Mouse (Mus musculus) hindbrain, embryonic 11.5 days (tissue): ENCODE results near the gene Slc5a4b. TPM values are rescaled to one million over a fixed set of nuclear protein-coding genes. Genes with fewer than 3 reads are reported as not detected.

ENCODE experiments used
- ATAC-seq: fragments of 200-750 bp; cut with Nextera tagmentation; 2 replicates; pipeline ENCODE4 v1.8.0; 2017; ENCODE audit warnings: mild to moderate bottlenecking, moderate TSS enrichment, moderate library complexity; ENCODE audit not compliant: low FRiP score
- DNase-seq: peaks from one replicate; pipeline ENCODE4 v3.0.0-alpha.2; 2015; ENCODE audit warnings: low spot score
- H3K27ac ChIP-seq: fragments of 300-500 bp; sonication (generic); 2 replicates; pipeline ENCODE4 v1.5.1; 2014; ENCODE audit warnings: mild to moderate bottlenecking, low read depth, low read length
- H3K27me3 ChIP-seq: fragments of 300-500 bp; sonication (generic); 2 replicates; pipeline ENCODE4 v1.6.1; 2014; ENCODE audit warnings: mild to moderate bottlenecking, low read length, moderate library complexity, mixed read lengths; ENCODE audit not compliant: control insufficient read depth, insufficient read depth
- H3K36me3 ChIP-seq: fragments of 300-500 bp; sonication (generic); 2 replicates; pipeline ENCODE4 v1.6.1; 2014; ENCODE audit warnings: mild to moderate bottlenecking, low read length, moderate library complexity, mixed read lengths; ENCODE audit not compliant: control insufficient read depth, insufficient read depth
- H3K4me1 ChIP-seq: fragments of 300-500 bp; sonication (generic); replicated peaks from 2 replicates; pipeline ENCODE4 v1.6.1; 2014; ENCODE audit warnings: low read length, mixed read lengths; ENCODE audit not compliant: control insufficient read depth, insufficient read depth
- H3K4me2 ChIP-seq: fragments of 300-500 bp; sonication (generic); replicated peaks from 2 replicates; pipeline ENCODE4 v1.6.1; 2014; ENCODE audit warnings: mild to moderate bottlenecking, low read depth, low read length
- H3K4me3 ChIP-seq: fragments of 300-500 bp; sonication (generic); 2 replicates; pipeline ENCODE4 v1.5.1; 2014; ENCODE audit warnings: low read depth, low read length
- H3K9ac ChIP-seq: fragments of 300-500 bp; sonication (generic); 2 replicates; pipeline ENCODE4 v1.6.1; 2014; ENCODE audit warnings: low read depth, low read length
- H3K9me3 ChIP-seq: fragments of 300-500 bp; sonication (generic); 2 replicates; pipeline ENCODE4 v1.6.1; 2016; ENCODE audit warnings: low read length; ENCODE audit not compliant: control insufficient read depth
- WGBS: fragments of 180-500 bp; shearing (Covaris S2); extraction: QIAGEN DNeasy Blood & Tissue Kit; methylation state at CpG from one replicate; pipeline ENCODE4 v1.1.7; 2014; 5-methylcytosine and 5-hydroxymethylcytosine counted together
- polyA plus RNA-seq: library from polyadenylated mRNA; unstranded; fragments of >200 nt; fragmentation: Nextera tagmentation; extraction: Ambion mirVana; gene quantifications from 2 replicates; pipeline ENCODE4 v1.2.1, GENCODE M21; 2014

Gene Slc5a4b
- polyA plus RNA-seq, 1 experiment from 2014 or later = not detected

GRCm38 (mm10) chr10:76023921-76024320 lies 86.8 kb downstream of the Slc5a4b start:
- H3K9me3 ChIP-seq = no peaks in the 10 kb centered on the region
- H3K36me3 ChIP-seq = no peaks in the 10 kb centered on the region
- no peak for DNase-seq
- no peak overlapping the region for H3K9ac ChIP-seq
- ATAC-seq = no peak
- no peak overlapping the region for H3K4me3 ChIP-seq
- H3K4me1 ChIP-seq = no peaks in the 10 kb centered on the region
- 96% methylated on average over 6 of the region's 6 CpGs for WGBS
- H3K4me2 ChIP-seq = no peak overlapping the region
- no peaks in the 10 kb centered on the region for H3K27me3 ChIP-seq
- no peak overlapping the region for H3K27ac ChIP-seq

DNA sequence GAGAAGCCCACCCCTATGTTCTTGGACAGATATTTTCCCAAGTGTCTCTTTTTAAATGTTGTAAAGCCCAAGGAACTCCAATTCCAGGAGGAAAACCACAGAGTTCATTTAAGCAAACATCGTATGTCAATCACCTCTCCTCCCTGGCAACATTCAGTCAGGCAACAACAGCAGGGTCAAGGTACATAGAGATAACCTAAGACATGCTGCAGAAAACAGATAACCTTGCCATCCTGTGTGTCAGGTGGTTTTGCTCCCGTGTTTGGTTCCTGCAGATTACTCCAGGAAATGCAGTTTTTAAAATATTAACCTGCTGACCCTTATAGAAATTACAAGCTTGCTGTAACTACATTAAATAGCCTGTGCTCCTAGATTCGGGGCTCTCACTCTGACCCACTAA lies 89.0 kb downstream of the Slc5a4b start:
- no peak for ATAC-seq
- no peak overlapping the region for H3K4me3 ChIP-seq
- DNase-seq = no peak
- no peak overlapping the region for H3K4me2 ChIP-seq
- H3K9me3 ChIP-seq = no peaks in the 10 kb centered on the region
- H3K4me1 ChIP-seq = no peaks in the 10 kb centered on the region
- WGBS = 86% methylated on average over 3 of the region's 3 CpGs
- no peak overlapping the region for H3K9ac ChIP-seq
- no peaks in the 10 kb centered on the region for H3K27me3 ChIP-seq
- no peak overlapping the region for H3K27ac ChIP-seq
- no peaks in the 10 kb centered on the region for H3K36me3 ChIP-seq

DNA sequence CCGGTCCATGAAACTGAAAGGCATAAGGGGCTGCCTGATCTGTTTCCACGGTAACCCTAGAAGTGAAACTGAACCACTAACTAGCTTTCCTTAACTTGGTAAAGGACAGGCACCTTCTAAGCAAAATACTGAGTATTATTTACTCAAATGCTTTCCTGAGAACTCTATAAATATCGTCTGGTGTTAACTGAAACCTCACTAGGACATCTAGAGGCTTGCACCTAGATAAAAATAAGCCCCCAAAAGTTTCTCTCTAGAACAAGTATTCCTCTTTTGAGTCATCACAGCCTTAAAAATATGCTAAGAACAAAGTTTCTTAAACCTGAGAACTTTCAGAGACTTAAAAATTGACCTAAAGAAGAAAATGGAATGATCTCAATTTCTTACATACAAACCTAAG lies 93.9 kb downstream of the Slc5a4b start:
- no peak overlapping the region for H3K9ac ChIP-seq
- DNase-seq = no peak
- ATAC-seq = no peak

DNA sequence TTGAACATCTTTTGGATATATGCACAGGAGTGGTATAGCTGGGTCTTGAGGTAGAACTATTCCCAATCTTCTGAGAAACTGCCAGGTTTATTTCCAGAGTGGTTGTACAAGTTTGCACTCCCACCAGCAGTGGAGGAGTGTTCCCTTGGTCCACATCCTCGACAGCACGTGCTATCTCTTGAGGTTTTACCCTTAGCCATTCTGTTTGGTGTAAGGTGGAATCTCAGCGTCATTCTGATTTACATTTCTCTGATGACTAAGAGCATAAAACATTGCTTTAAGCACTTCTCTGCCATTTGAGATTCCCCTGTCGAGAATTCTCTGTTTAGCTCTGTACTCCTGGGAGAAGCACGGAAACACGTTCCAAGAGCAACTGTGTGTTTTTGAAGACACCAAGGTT lies 97.8 kb downstream of the Slc5a4b start:
- H3K9ac ChIP-seq = no peak overlapping the region
- no peaks in the 10 kb centered on the region for H3K36me3 ChIP-seq
- no peaks in the 10 kb centered on the region for H3K27me3 ChIP-seq
- H3K4me2 ChIP-seq = no peak overlapping the region
- H3K27ac ChIP-seq = no peak overlapping the region
- no peak for ATAC-seq
- no peak for DNase-seq
- no peaks in the 10 kb centered on the region for H3K4me1 ChIP-seq
- no peak overlapping the region for H3K4me3 ChIP-seq
- no peaks in the 10 kb centered on the region for H3K9me3 ChIP-seq
- WGBS = 81% methylated on average over 6 of the region's 6 CpGs

More for the DNA sequence above, 93.9 kb downstream of the Slc5a4b start:
- 94% methylated on average over 3 of the region's 3 CpGs for WGBS
- Histone ChIP-seq H3K27me3 (no peaks in the 10 kb centered on the region), H3K4me3 (no peak overlapping the region), H3K4me2 (no peak overlapping the region), H3K36me3 (no peaks in the 10 kb centered on the region), H3K27ac (no peak overlapping the region), H3K9me3 (no peaks in the 10 kb centered on the region), H3K4me1 (no peaks in the 10 kb centered on the region)

- no peaks in the 10 kb centered on the region for H3K9me3 ChIP-seq
- no peaks in the 10 kb centered on the region for H3K4me1 ChIP-seq
- H3K36me3 ChIP-seq = no peaks in the 10 kb centered on the region
- H3K4me3 ChIP-seq = no peak overlapping the region
- no peak overlapping the region for H3K9ac ChIP-seq
- DNase-seq (no peak), ATAC-seq (no peak)
- H3K4me2 ChIP-seq = no peak overlapping the region
- WGBS = 81% methylated on average over 3 of the region's 3 CpGs
- no peaks in the 10 kb centered on the region for H3K27me3 ChIP-seq
- no peak overlapping the region for H3K27ac ChIP-seq
Measured at GRCm38 (mm10) chr10:76009812-76010211, 100.9 kb downstream of the Slc5a4b start.

Other genes starting within 250 kb of the Slc5a4b start
- gene Derl3, start 217.5 kb downstream of the Slc5a4b start, polyA plus RNA-seq = 2.9 and 3.3 TPM in 2 replicates
- 279 and 282 TPM in 2 replicates for gene Smarcb1, start 189.3 kb downstream of the Slc5a4b start, polyA plus RNA-seq
- 8.0 and 9.3 TPM in 2 replicates for gene Chchd10, start 177.8 kb downstream of the Slc5a4b start, polyA plus RNA-seq
- 32.2 and 36.1 TPM in 2 replicates for gene Mmp11, start 174.5 kb downstream of the Slc5a4b start, polyA plus RNA-seq
- gene Gm867, start 170.3 kb downstream of the Slc5a4b start, polyA plus RNA-seq = 1.3 and 2.0 TPM in 2 replicates
- gene Vpreb3, start 167.9 kb downstream of the Slc5a4b start, polyA plus RNA-seq = 0.43 TPM in 1 of 2 replicates, not detected in the other
- gene Gm5134, start 156.4 kb downstream of the Slc5a4b start, polyA plus RNA-seq = 0.22 TPM in 1 of 2 replicates, not detected in the other
- gene Zfp280b, start 78.3 kb downstream of the Slc5a4b start, polyA plus RNA-seq = 27.0 and 28.3 TPM in 2 replicates
- gene Slc5a4a, start 36.5 kb upstream of the Slc5a4b start, polyA plus RNA-seq = 0.10 TPM in 1 of 2 replicates, not detected in the other
- gene Prmt2, start 126.9 kb upstream of the Slc5a4b start, polyA plus RNA-seq = 113 TPM in 2 replicates
- 0.42 and 0.45 TPM in 2 replicates for gene S100b, start 142.9 kb upstream of the Slc5a4b start, polyA plus RNA-seq
- 4.1 and 7.1 TPM in 2 replicates for gene Dip2a, start 234.3 kb upstream of the Slc5a4b start, polyA plus RNA-seq